Mouse (Mus musculus) left cerebral cortex, adult 18-20 months (tissue): ENCODE measurements at regions not wholly inside any gene's neighbourhood (a gene's known extent, or its start where the extent isn't known, plus 50 kb on each side); places are given as distances from the start of the nearest gene placed in this dataset.

Experiments
- DNase-seq, 2 experiments: peaks; one replicate each; pipeline ENCODE4 v3.0.0; 2021 to 2022; ENCODE audit warnings: low spot score in 2 of 2, mixed read lengths in 1 of 2

- DNase-seq: no peak
Measured at GRCm38 (mm10) chr12:69101965-69102364, 57.0 kb downstream of the Rps29 start.

- no peak for DNase-seq
Measured at GRCm38 (mm10) chr12:69094856-69095255, 64.1 kb downstream of the Rps29 start.

GRCm38 (mm10) chr12:69093073-69093797 is 65.8 kb downstream of the Rps29 start:
- DNase-seq: peak in 1 of 2 experiments; percentile 5

- peak; percentile 51 to 68 for DNase-seq
Measured at GRCm38 (mm10) chr12:69087928-69088609, 70.9 kb downstream of the Rps29 start.

GRCm38 (mm10) chr12:69085522-69086179 is 73.3 kb downstream of the Rps29 start:
- DNase-seq: no peak

- no peak for DNase-seq
Measured at GRCm38 (mm10) chr12:69084656-69085055, 74.3 kb downstream of the Rps29 start.

- DNase-seq: no peak
Measured at GRCm38 (mm10) chr12:69082051-69082450, 76.9 kb downstream of the Rps29 start.

GRCm38 (mm10) chr12:69039553-69039952 is 119.4 kb downstream of the Rps29 start:
- DNase-seq: no peak

GRCm38 (mm10) chr12:69023594-69023993 is 135.4 kb downstream of the Rps29 start:
- no peak for DNase-seq

- DNase-seq: no peak
Measured at GRCm38 (mm10) chr12:69016705-69017306, 142.2 kb downstream of the Rps29 start.

GRCm38 (mm10) chr12:69005141-69005540 is 153.8 kb downstream of the Rps29 start:
- DNase-seq: no peak

GRCm38 (mm10) chr12:69002106-69002505 is 156.9 kb downstream of the Rps29 start:
- no peak for DNase-seq

- peak; percentile 4 to 31 for DNase-seq
Measured at GRCm38 (mm10) chr12:68997259-68997658, 161.7 kb downstream of the Rps29 start.

GRCm38 (mm10) chr12:68996740-68997139 is 162.2 kb downstream of the Rps29 start:
- peak in 1 of 2 experiments; percentile 4 for DNase-seq

GRCm38 (mm10) chr12:68980640-68981039 is 178.3 kb downstream of the Rps29 start:
- no peak for DNase-seq

- DNase-seq: no peak
Measured at GRCm38 (mm10) chr12:68980173-68980572, 178.8 kb downstream of the Rps29 start.

- DNase-seq: no peak
Measured at GRCm38 (mm10) chr12:68979232-68979631, 179.8 kb downstream of the Rps29 start.

GRCm38 (mm10) chr12:68977276-68977675 is 181.7 kb downstream of the Rps29 start:
- DNase-seq: no peak

- DNase-seq: no peak
Measured at GRCm38 (mm10) chr12:68947240-68947639, 211.7 kb downstream of the Rps29 start.

- no peak for DNase-seq
Measured at GRCm38 (mm10) chr12:68910590-68910989, 248.4 kb downstream of the Rps29 start.

- DNase-seq: no peak
Measured at GRCm38 (mm10) chr12:68904770-68905169, 254.2 kb downstream of the Rps29 start.

GRCm38 (mm10) chr12:68889141-68889540 is 269.8 kb downstream of the Rps29 start:
- no peak for DNase-seq
